Mouse (Mus musculus) lung, postnatal 14 days (tissue): ENCODE results near the gene Rock2.

Experiments
- DNase-seq: peaks from one replicate; pipeline ENCODE4 v3.0.0; 2021

Gene Rock2

GRCm38 (mm10) chr12:16903949-16904635 lies 9.4 kb downstream of the Rock2 start:
- no peak for DNase-seq

- no peak for DNase-seq
These were observed 12.7 kb downstream of the Rock2 start for GRCm38 (mm10) chr12:16907282-16907846.

DNA sequence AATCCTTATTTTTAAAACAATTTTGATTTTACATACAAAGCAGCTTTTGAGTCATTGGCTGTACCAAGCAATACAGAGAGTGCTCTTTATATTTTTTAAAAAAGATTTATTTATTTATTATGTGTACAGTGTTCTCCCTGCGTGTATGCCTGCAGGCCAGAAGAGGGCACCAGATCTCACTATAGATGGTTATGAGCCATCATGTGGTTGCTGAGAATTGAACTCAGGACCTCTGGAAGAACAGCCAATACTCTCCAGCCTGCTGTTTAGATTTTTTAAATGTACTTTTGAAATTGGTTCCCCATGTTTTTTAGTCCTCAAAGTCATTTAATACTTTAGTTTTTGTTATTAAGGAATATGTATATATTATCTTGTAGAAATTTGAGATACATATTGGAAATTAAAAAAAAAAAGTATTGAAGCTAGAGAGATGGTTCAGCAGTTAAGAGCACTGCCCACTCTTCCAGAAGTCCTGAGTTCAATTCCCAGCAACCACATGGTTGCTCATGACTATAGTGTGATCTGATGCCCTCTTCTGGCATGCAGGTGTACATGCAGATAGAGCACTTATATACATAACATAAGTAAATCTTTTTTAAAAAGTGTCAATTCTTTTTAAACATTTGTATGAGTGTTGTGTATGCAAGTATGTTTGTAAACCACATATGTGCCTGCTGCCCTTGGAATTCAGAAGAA lies 13.4 kb downstream of the Rock2 start:
- no peak for DNase-seq

DNA sequence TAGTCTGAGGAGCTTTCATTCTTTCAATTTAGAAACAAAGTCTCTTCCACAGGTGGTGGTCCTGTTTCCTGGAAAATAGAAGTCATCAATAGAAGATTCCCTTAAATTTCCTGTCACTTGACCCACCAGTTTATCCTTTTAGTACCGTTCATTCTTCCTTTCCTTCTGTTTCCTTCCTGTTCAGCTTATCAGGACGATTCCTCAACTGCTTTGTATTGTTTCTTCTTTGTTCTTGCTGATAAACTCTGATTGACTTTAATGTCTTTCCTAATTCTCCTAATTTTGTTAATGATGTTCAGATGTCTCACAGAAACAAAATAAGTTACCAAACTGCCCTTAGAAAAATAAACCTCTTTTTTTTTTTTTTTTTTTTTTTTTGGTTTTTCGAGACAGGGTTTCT lies 16.8 kb downstream of the Rock2 start:
- DNase-seq: no peak

DNA sequence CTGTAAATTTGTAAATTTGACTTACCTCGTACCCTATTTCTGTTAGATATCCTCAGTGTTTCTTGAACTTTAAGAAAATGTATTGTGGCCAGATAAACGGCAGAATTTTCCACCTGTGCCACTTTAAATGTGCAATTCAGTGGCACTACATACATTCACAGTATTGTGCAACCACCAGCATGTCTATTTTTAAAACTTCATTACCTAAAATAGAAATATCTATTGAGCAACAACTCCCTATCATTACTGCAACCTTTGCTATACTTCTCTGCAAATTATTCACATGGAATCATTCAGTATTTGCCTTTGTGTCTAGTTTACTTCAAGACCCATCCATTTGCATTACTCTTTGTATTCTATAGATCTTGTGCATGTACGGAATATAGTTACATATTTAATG lies 17.9 kb downstream of the Rock2 start:
- no peak for DNase-seq

- no peak for DNase-seq
These were observed 25.6 kb downstream of the Rock2 start for GRCm38 (mm10) chr12:16920186-16920860.

GRCm38 (mm10) chr12:16927889-16928288 lies 33.2 kb downstream of the Rock2 start:
- no peak for DNase-seq

DNA sequence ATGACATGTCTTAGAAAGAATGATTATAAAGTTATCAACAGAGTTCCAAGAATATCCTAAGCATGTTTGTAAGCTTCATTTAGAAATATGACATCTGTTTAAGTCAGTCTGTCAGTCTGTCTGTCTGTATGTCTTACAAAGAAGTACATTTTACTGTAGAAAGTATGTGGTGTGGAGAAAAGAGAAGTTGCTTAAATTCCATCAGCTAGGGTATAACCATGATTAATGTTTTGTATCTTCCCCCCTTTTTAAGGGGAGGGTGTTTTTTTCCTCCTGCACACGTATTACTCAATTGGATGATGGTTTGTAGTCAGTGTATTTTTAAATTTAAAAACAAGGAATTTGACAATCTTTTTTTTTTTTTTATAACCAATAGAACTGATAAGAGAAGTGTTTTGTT lies 39.7 kb downstream of the Rock2 start:
- no peak for DNase-seq

- no peak for DNase-seq
These were observed 47.3 kb downstream of the Rock2 start for GRCm38 (mm10) chr12:16941976-16942375.

DNA sequence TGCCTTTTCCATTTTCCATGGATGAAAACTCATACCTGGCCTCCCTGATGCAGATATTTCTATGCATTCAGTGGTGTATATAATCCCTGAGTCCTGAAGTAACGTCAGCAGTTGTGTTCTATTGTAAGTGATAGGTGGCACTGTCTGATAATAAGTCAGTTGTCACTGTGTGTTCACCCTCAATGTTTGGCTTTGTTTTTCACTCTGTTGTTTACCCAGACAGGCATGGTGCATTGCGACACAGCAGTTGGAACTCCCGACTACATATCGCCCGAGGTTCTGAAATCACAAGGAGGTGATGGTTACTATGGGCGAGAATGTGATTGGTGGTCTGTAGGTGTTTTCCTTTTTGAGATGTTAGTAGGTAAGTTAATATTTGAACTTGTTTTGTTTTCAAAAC lies 53.5 kb downstream of the Rock2 start:
- no peak for DNase-seq

GRCm38 (mm10) chr12:16958851-16959250 lies 64.2 kb downstream of the Rock2 start:
- DNase-seq: peak; percentile 34

GRCm38 (mm10) chr12:16963354-16963753 lies 68.7 kb downstream of the Rock2 start:
- DNase-seq: no peak

DNA sequence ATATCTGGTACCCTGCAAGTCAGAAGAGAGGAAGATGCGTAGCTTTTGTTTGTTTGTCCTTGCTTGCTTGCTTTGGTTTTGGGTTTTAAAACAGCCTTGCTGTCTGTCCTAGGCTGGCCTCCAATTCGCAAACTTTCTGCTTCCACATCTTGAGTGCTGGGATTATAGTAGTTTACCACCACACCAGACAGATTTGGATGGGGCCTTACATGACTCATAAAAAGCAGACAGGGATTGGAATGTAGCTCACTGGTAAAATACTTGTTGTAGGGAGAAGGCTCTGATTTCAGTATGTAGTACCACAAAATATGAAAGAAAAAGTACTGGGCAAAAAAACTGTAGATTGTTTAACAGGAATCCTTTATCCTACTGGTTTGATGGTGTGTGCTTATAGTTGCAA lies 72.1 kb downstream of the Rock2 start:
- no peak for DNase-seq

DNA sequence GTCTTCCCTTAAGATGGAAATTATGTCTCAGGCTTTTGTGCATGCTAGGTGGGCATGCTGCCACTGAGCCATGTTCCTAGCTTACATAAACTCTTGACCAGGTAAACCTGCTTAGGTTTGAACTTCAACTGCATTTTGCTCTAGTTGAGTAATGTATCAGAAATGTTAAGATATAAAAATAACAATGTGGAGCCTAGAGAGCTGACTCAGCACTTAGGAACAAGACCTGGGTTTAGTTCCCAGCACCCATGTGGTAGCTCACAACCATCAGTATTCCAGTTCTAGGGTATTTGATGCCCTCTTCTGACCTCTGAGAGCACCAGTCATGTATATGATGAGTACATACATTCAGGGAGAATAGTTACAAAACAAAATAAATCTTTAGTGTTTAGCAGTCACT lies 82.4 kb downstream of the Rock2 start:
- no peak for DNase-seq

DNA sequence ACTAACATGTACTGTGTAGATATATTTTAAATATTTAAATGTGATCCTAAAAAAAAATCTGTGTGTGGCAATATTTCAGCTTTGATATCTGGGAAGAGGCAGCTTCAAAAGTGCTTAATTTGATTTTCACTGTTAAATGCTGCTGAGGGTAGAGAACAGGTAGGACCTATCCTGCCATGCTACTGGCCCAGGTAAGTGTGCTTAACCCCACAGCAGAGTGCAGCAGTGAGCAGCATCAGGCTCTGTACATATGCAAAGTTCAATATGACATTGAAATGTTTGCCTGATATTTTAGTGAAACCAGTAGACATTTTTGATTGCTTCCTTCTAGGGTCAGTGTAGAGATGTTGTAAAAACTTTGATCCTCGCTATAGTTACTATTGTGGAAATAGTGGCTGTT lies 91.1 kb downstream of the Rock2 start:
- DNase-seq: no peak

- no peak for DNase-seq
These were observed 96.7 kb downstream of the Rock2 start for GRCm38 (mm10) chr12:16991376-16991775.

DNA sequence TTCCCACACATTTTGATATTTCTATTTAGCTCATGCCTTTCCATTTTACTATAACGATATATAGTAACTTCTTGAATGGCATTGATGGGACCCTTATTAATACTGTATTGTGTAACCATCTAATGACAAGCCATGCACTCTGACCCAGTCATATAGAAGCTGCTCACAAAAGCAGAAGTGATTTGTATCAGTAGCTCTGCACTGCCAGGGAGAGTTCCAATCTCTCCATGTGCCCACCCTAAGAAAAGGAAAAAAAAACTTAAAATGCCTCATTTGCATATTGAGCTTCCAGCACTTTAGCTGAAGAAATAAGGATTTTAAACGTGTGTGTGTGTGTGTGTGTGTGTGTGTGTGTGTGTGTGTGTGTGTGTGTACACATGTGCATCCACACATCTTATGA lies 97.7 kb downstream of the Rock2 start:
- DNase-seq: no peak

DNA sequence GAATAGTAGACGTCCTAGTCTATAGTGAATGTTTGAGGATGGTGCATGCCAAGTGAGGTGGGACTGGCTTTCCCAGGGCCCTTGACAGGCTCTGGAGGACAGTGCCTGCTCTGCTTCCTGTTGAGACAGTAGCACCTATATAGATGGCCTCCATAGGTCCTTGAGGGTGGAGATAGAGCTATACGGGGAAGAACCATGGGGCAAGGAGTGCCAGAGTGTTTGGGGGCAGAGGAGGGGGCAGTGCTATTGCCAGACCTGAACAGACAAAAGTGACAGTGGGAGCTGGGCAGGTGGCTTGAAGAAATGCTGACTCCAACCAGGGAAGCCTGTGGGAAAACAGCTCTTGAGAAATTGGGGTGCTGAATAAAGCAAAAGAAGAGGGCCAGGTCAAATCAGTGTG lies 99.6 kb downstream of the Rock2 start:
- no peak for DNase-seq

- DNase-seq: no peak
These were observed 101.6 kb downstream of the Rock2 start for GRCm38 (mm10) chr12:16996281-16996680.

DNA sequence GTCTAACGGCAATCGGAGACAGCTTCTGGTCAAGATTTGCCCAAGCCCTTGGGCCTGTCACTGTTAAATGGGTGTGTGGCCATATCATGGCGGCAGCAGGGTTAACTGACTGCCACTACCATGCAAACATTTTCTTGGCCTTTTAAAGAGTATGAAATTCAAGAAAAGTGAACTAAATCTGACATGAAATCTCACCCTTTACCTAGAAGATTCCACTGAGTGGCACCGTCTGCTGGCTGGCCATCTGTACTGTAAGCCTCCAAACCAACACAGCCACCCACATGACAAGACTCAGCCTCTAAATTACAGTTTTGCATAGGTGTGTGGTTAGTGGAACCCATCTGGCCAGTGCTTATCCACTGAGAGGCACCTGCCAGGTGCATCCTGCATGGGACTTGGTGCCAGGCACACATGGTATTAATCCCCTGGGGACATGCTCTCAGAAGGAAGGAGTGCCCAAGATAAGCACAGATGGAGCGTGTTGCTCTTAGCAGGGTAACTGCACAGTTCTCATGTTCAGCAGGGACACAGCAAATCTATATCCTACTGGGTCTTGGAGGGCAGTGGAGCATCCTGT lies 102.3 kb downstream of the Rock2 start:
- no peak for DNase-seq

GRCm38 (mm10) chr12:16999146-16999545 lies 104.5 kb downstream of the Rock2 start:
- no peak for DNase-seq

DNA sequence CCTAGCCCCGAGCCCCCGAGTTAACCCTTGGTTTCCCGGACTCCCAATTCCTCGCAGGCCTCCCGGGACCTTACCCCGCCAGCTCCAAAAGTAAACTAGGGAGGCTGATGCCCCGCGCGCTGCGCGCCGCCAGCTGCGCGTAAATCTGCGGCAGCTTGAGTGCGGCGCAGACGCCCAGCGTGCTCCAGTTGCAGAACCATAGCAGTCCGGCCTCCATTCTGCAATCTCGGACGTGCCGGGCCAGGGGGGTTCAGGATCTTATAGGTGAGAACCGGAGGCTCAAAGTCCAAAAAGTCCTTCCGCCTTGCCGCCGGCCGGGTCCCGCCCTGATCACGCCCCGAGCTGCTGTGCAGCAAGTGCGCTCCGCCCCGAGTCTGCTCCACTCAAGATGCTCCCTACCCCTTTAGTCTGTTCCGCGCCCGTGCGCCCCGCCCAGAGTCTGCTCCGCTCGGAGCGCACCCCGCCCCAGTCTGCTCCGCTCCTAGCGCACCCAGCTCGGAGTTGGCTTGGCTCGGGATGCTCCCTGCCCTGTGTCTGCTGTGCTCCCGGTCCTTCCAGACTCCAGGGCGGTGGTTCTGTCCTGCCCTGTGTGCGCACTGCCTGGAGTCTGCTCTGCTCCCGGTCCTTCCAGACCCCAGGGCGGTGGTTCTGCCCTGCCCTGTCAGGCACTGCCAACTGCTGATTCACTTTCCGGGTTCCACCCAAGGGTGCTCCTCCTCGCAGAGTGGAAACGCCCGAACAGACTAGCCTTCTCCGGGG lies 105.2 kb downstream of the Rock2 start, which contains the start of gene Pqlc3:
Gene Pqlc3, minus strand, starts transcription at position 670 of the 759 bp plus-strand sequence.
- peak; percentile 89 for DNase-seq

DNA sequence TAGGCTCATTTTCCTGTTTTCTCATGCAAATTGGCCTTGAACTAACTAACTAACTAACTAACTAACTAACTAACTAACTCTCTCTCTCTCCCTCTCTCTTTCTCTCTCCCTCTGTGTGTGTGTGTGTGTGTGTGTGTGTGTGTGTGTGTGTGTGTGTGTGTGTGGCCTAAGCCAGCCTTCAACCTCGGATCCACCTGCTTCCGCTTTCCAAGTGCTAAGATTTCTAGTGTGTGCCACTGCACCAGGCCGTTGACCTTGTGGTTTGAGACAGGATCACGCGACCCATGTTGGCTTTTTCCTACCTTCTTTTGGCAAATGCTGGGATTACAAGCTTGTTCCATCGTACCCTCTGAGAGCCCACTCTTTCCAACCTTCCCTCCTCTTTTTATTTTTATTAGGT lies 105.9 kb downstream of the Rock2 start:
- peak; percentile 29 for DNase-seq
